Mouse (Mus musculus) neural tube, embryonic 11.5 days (tissue): ENCODE data around the gene Man2b1. TPM values are rescaled to one million over a fixed set of nuclear protein-coding genes. Genes with fewer than 3 reads are reported as not detected.
"Not testable (repeated sequence)": the region's sequence is repeated elsewhere in the genome, so short reads cannot be mapped to it uniquely, and the experiment has no call there.

ENCODE experiments used
- ATAC-seq: fragments of 200-750 bp; cut with Nextera tagmentation; 2 replicates; pipeline ENCODE4 v1.8.0; 2017; ENCODE audit warnings: moderate number of reproducible peaks, mild to moderate bottlenecking, moderate TSS enrichment, moderate library complexity; ENCODE audit not compliant: insufficient read depth, low FRiP score, low TSS enrichment
- DNase-seq: peaks from one replicate; pipeline ENCODE4 v3.0.0-alpha.2; 2015; ENCODE audit warnings: low spot score
- H3K27ac ChIP-seq: fragments of 300-500 bp; sonication (generic); 2 replicates; pipeline ENCODE4 v1.5.1; 2014; ENCODE audit warnings: low read depth, mild to moderate bottlenecking, low read length
- H3K27me3 ChIP-seq: fragments of 300-500 bp; sonication (generic); 2 replicates; pipeline ENCODE4 v1.6.1; 2014; ENCODE audit warnings: mild to moderate bottlenecking, low read length, mixed read lengths; ENCODE audit not compliant: control insufficient read depth, insufficient read depth
- H3K36me3 ChIP-seq: fragments of 300-500 bp; sonication (generic); 2 replicates; pipeline ENCODE4 v1.6.1; 2014; ENCODE audit warnings: mild to moderate bottlenecking, low read length, moderate library complexity, mixed read lengths; ENCODE audit not compliant: control insufficient read depth, insufficient read depth
- H3K4me1 ChIP-seq: fragments of 300-500 bp; sonication (generic); 2 replicates; pipeline ENCODE4 v1.6.1; 2014; ENCODE audit warnings: low read length, mixed read lengths; ENCODE audit not compliant: control insufficient read depth, insufficient read depth
- H3K4me2 ChIP-seq: fragments of 300-500 bp; sonication (generic); 2 replicates; pipeline ENCODE4 v1.6.1; 2014; ENCODE audit warnings: low read depth, mild to moderate bottlenecking, moderate library complexity
- H3K4me3 ChIP-seq: fragments of 300-500 bp; sonication (generic); 2 replicates; pipeline ENCODE4 v1.5.1; 2014; ENCODE audit warnings: low read depth, low read length
- H3K9ac ChIP-seq: fragments of 300-500 bp; sonication (generic); 2 replicates; pipeline ENCODE4 v1.6.1; 2014; ENCODE audit warnings: mild to moderate bottlenecking, low read length
- H3K9me3 ChIP-seq: fragments of 300-500 bp; sonication (generic); 2 replicates; pipeline ENCODE4 v1.6.1; 2016; ENCODE audit warnings: low read length; ENCODE audit not compliant: control insufficient read depth
- WGBS: fragments of 180-500 bp; shearing (Covaris S2); extraction: QIAGEN DNeasy Blood & Tissue Kit; methylation state at CpG from one replicate; pipeline ENCODE4 v1.1.7; 2014; 5-methylcytosine and 5-hydroxymethylcytosine counted together
- polyA plus RNA-seq: library from polyadenylated mRNA; unstranded; fragments of >200 nt; fragmentation: Nextera tagmentation; extraction: Ambion mirVana; gene quantifications from 2 replicates; pipeline ENCODE4 v1.2.1, GENCODE M21; 2014

The Man2b1 gene
- polyA plus RNA-seq, 1 experiment from 2014 or later, result 17.4 TPM

DNA sequence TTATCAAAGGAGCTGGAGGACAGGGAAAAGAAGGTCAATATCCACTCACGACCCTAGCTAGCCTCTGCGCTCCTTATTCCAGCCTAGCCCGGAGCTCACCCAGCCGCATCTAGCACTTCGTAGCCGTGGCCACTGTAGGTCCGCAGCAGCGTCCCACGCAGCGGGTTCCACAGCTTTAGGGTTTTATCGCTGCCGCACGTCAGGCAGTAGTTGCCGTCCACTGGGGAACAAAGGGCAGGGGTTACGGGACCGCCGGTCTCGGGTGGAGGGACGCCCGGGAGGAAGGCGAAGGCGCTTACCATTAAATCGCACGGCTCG lies 2.9 kb upstream of the Man2b1 start:
- H3K9me3 ChIP-seq, result no peaks in the 10 kb centered on the region
- no peak overlapping the region for H3K27ac ChIP-seq
- peaks cover 3% of the 10 kb centered on the region for H3K36me3 ChIP-seq
- peaks cover 18% of the 10 kb centered on the region; the same call in 1 of the 2 replicates for H3K4me1 ChIP-seq
- H3K9ac ChIP-seq, result peak overlapping the region; percentile 86
- H3K27me3 ChIP-seq, result no peaks in the 10 kb centered on the region
- peak overlapping the region; percentile 90 for H3K4me3 ChIP-seq
- H3K4me2 ChIP-seq, result peak overlapping the region; percentile 67
- WGBS, result 2% methylated on average over 25 of the region's 25 CpGs
- ATAC-seq (no peak), DNase-seq (no peak)

- Histone ChIP-seq H3K4me2 (peak within 1 kb of the TSS; percentile 67), H3K27me3 (no peaks in the 10 kb centered on the region), H3K27ac (no peak within 1 kb of the TSS), H3K36me3 (peaks cover under 1% of the 10 kb centered on the region), H3K4me1 (peaks cover 18% of the 10 kb centered on the region; the same call in 1 of the 2 replicates), H3K9ac (peak within 1 kb of the TSS; percentile 86), H3K9me3 (no peaks in the 10 kb centered on the region), H3K4me3 (peak within 1 kb of the TSS; percentile 90)
- 0% methylated on average over 30 of the region's 30 CpGs for WGBS
- DNase-seq (peak; percentile 72), ATAC-seq (peak; percentile 33; the same call in 1 of the 2 replicates)
These were observed 2.4 kb upstream of the Man2b1 start, which contains the start of gene Wdr83os for GRCm38 (mm10) chr8:85080532-85081215. Gene Wdr83os, plus strand, starts transcription at chr8:85080740.

DNA sequence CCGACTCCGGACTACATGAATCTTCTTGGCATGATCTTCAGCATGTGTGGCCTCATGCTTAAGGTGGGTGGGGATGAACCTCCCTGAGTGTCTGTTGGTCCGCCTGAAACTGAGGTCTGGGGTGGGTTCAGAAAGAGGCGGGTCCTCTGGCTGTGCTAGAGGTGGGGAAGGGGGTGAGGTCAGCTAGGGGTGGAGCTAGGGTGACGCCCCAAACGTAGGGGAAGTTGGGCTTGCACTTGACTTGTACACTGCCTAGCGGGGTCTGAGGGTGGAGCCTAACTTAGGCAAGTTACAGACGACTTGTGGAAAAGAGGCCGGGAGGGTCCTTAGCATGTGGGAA lies 1.9 kb upstream of the Man2b1 start, which contains the start of gene Wdr83:
Gene Wdr83, minus strand, starts transcription at position 91 of the 340 bp plus-strand sequence.
- ATAC-seq (peak; percentile 42; the same call in 1 of the 2 replicates), DNase-seq (peak; percentile 53)
- Histone ChIP-seq H3K36me3 (no peaks in the 10 kb centered on the region; the same call in 1 of the 2 replicates), H3K4me2 (peak within 1 kb of the TSS; percentile 67), H3K27me3 (no peaks in the 10 kb centered on the region), H3K27ac (no peak within 1 kb of the TSS), H3K9me3 (no peaks in the 10 kb centered on the region), H3K9ac (peak within 1 kb of the TSS; percentile 86), H3K4me3 (peak within 1 kb of the TSS; percentile 90), H3K4me1 (peaks cover 18% of the 10 kb centered on the region; the same call in 1 of the 2 replicates)
- WGBS, result 4% methylated on average over 9 of the region's 9 CpGs

- H3K4me1 ChIP-seq, result peaks cover 18% of the 10 kb centered on the region; the same call in 1 of the 2 replicates
- not testable (repeated sequence) for H3K4me2 ChIP-seq, H3K4me3 ChIP-seq, H3K27ac ChIP-seq, ATAC-seq, H3K27me3 ChIP-seq, H3K9me3 ChIP-seq, H3K36me3 ChIP-seq, H3K9ac ChIP-seq
- WGBS, result 87% methylated on average over 4 of the region's 4 CpGs
- peak; percentile 2 for DNase-seq
These were observed 901 bp upstream of the Man2b1 start for GRCm38 (mm10) chr8:85082169-85082568.

DNA sequence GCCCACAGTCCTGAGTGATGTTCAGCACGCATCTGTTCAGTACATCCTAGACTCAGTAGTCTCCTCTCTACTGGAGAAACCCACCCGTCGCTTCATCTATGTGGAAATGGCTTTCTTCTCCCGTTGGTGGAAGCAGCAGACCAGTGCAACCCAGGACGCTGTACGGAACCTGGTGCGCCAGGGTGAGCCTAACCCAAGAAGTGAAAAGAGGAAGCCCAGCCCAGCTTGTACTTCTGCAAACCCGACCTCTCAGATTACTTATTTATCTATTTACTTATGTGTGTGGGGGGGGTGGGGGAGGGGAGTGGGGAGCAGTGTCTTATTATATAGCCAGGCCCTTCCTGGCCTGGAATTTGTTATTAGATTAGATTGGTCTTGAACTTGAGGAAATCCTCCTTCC lies 1.6 kb downstream of the Man2b1 start:
- no peaks in the 10 kb centered on the region for H3K27me3 ChIP-seq
- no peak overlapping the region for H3K27ac ChIP-seq
- no peak for ATAC-seq
- 93% methylated on average over 8 of the region's 8 CpGs for WGBS
- peak; percentile 2 for DNase-seq
- H3K4me1 ChIP-seq, result peaks cover 18% of the 10 kb centered on the region; the same call in 1 of the 2 replicates
- H3K9ac ChIP-seq, result no peak overlapping the region
- no peak overlapping the region for H3K4me3 ChIP-seq
- no peak overlapping the region for H3K4me2 ChIP-seq
- no peaks in the 10 kb centered on the region for H3K36me3 ChIP-seq
- H3K9me3 ChIP-seq, result no peaks in the 10 kb centered on the region

- Histone ChIP-seq H3K4me3 (no peak overlapping the region), H3K9me3 (no peaks in the 10 kb centered on the region), H3K4me1 (peaks cover 13% of the 10 kb centered on the region; the same call in 1 of the 2 replicates), H3K27ac (no peak overlapping the region), H3K27me3 (no peaks in the 10 kb centered on the region), H3K4me2 (no peak overlapping the region), H3K9ac (no peak overlapping the region), H3K36me3 (no peaks in the 10 kb centered on the region)
- 79% methylated on average over 3 of the region's 3 CpGs for WGBS
- DNase-seq (no peak), ATAC-seq (no peak)
These were observed 3.2 kb downstream of the Man2b1 start for GRCm38 (mm10) chr8:85086238-85086637.

DNA sequence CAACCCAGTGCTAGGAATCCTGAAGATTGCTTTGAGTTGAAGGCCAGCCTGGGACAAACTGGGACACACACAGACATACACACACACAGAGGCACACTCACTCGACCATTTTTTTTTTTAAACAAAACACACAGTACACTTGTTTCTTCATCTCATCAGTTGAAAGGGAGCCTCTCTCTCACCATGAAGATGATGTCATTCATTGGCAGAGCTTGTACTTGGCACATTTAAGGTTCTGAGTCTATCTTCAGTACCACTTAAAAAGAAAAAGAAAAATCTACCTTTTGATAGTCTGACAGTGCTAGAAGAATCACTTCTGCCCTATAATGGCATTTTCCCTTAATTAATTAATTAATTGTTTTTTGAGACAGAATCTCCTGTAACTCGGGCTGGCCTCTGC lies 5.7 kb downstream of the Man2b1 start:
- DNase-seq (no peak), ATAC-seq (no peak)
- Histone ChIP-seq H3K4me1 (0 out of 2 replicates have a peak, but pooled peaks cover 2% of the 10 kb centered on the region), H3K27me3 (no peaks in the 10 kb centered on the region), H3K4me2 (no peak overlapping the region), H3K27ac (no peak overlapping the region), H3K9ac (no peak overlapping the region), H3K4me3 (no peak overlapping the region), H3K9me3 (no peaks in the 10 kb centered on the region), H3K36me3 (no peaks in the 10 kb centered on the region)
- WGBS, result 83% methylated on average over 2 of the region's 2 CpGs

GRCm38 (mm10) chr8:85090856-85091255 lies 7.8 kb downstream of the Man2b1 start:
- 91% methylated on average over 11 of the region's 11 CpGs for WGBS
- Histone ChIP-seq H3K36me3 (no peaks in the 10 kb centered on the region; the same call in 1 of the 2 replicates), H3K4me1 (no peaks in the 10 kb centered on the region), H3K27me3 (no peaks in the 10 kb centered on the region), H3K4me3 (no peak overlapping the region), H3K9me3 (no peaks in the 10 kb centered on the region), H3K27ac (no peak overlapping the region), H3K4me2 (no peak overlapping the region), H3K9ac (no peak overlapping the region)
- ATAC-seq (no peak), DNase-seq (no peak)

DNA sequence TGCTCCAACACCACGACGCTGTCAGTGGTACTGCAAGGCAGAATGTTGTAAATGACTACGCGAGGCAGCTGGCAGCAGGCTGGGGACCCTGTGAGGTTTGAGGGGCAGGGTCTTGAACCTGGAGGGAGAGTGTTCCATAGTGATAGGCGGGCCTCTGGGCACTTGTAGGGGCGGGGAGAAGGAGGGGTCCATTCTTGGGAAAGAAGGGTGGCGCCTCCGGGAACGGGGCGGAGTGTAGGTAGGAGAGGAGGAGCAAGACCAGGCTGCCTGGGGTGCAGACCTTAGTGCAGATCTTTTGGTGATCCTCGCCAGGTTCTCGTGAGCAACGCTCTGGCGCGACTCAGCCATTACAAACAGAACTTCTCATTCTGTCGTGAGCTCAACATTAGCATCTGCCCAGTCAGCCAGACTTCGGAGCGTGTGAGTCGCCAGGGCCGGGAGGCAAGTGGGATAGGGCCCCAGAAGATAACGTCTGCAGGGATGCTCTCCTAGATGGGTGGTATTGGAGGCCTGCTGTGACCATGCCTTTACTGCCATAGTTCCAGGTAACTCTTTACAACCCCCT lies 8.5 kb downstream of the Man2b1 start:
- no peak for ATAC-seq
- H3K27me3 ChIP-seq, result no peaks in the 10 kb centered on the region
- no peak overlapping the region for H3K9ac ChIP-seq
- WGBS, result 24% methylated on average over 21 of the region's 21 CpGs
- H3K36me3 ChIP-seq, result no peaks in the 10 kb centered on the region; the same call in 1 of the 2 replicates
- no peak overlapping the region for H3K4me3 ChIP-seq
- H3K4me2 ChIP-seq, result no peak overlapping the region
- no peak for DNase-seq
- H3K4me1 ChIP-seq, result no peaks in the 10 kb centered on the region
- no peaks in the 10 kb centered on the region for H3K9me3 ChIP-seq
- no peak overlapping the region for H3K27ac ChIP-seq
